Mouse (Mus musculus): ENCODE data around the gene Icos. TPM values are rescaled to one million over a fixed set of nuclear protein-coding genes. Genes with fewer than 3 reads are reported as not detected.

Icos gene
- total RNA-seq, 1 experiment from 2014 or later = 6.3 TPM

- no peak for ATAC-seq (replicated peaks in 1 of 2; ENCODE audit: insufficient read depth in 1 of 2, low FRiP score in 2 of 2, low TSS enrichment in 1 of 2, low read depth in 1 of 2, poor library complexity in 2 of 2, severe bottlenecking in 2 of 2)
Observed at GRCm38 (mm10) chr1:60956196-60956595, 21.5 kb upstream of the Icos start.

GRCm38 (mm10) chr1:60958287-60958686 lies 19.4 kb upstream of the Icos start:
- ATAC-seq (replicated peaks in 1 of 2; ENCODE audit: insufficient read depth in 1 of 2, low FRiP score in 2 of 2, low TSS enrichment in 1 of 2, low read depth in 1 of 2, poor library complexity in 2 of 2, severe bottlenecking in 2 of 2) = no peak

- ATAC-seq (replicated peaks in 1 of 2; ENCODE audit: insufficient read depth in 1 of 2, low FRiP score in 2 of 2, low TSS enrichment in 1 of 2, low read depth in 1 of 2, poor library complexity in 2 of 2, severe bottlenecking in 2 of 2) = no peak
Observed at GRCm38 (mm10) chr1:60959246-60959645, 18.5 kb upstream of the Icos start.

GRCm38 (mm10) chr1:60960451-60960850 lies 17.3 kb upstream of the Icos start:
- peak; percentile 39 to 46; a peak in 3 of 4 replicates for ATAC-seq (replicated peaks in 1 of 2; ENCODE audit: insufficient read depth in 1 of 2, low FRiP score in 2 of 2, low TSS enrichment in 1 of 2, low read depth in 1 of 2, poor library complexity in 2 of 2, severe bottlenecking in 2 of 2)

- peak; percentile 75 to 76; a peak in 3 of 4 replicates for ATAC-seq (replicated peaks in 1 of 2; ENCODE audit: insufficient read depth in 1 of 2, low FRiP score in 2 of 2, low TSS enrichment in 1 of 2, low read depth in 1 of 2, poor library complexity in 2 of 2, severe bottlenecking in 2 of 2)
Observed at GRCm38 (mm10) chr1:60961080-60961479, 16.6 kb upstream of the Icos start.

- ATAC-seq (replicated peaks in 1 of 2; ENCODE audit: insufficient read depth in 1 of 2, low FRiP score in 2 of 2, low TSS enrichment in 1 of 2, low read depth in 1 of 2, poor library complexity in 2 of 2, severe bottlenecking in 2 of 2) = no peak
Observed at GRCm38 (mm10) chr1:60962095-60962494, 15.6 kb upstream of the Icos start.

GRCm38 (mm10) chr1:60967521-60967920 lies 10.2 kb upstream of the Icos start:
- ATAC-seq (replicated peaks in 1 of 2; ENCODE audit: insufficient read depth in 1 of 2, low FRiP score in 2 of 2, low TSS enrichment in 1 of 2, low read depth in 1 of 2, poor library complexity in 2 of 2, severe bottlenecking in 2 of 2) = no peak

GRCm38 (mm10) chr1:60970846-60971245 lies 6.9 kb upstream of the Icos start:
- ATAC-seq (replicated peaks in 1 of 2; ENCODE audit: insufficient read depth in 1 of 2, low FRiP score in 2 of 2, low TSS enrichment in 1 of 2, low read depth in 1 of 2, poor library complexity in 2 of 2, severe bottlenecking in 2 of 2) = no peak

- ATAC-seq (replicated peaks in 1 of 2; ENCODE audit: insufficient read depth in 1 of 2, low FRiP score in 2 of 2, low TSS enrichment in 1 of 2, low read depth in 1 of 2, poor library complexity in 2 of 2, severe bottlenecking in 2 of 2) = no peak
Observed at GRCm38 (mm10) chr1:60974221-60974620, 3.5 kb upstream of the Icos start.

- ATAC-seq (replicated peaks in 1 of 2; ENCODE audit: insufficient read depth in 1 of 2, low FRiP score in 2 of 2, low TSS enrichment in 1 of 2, low read depth in 1 of 2, poor library complexity in 2 of 2, severe bottlenecking in 2 of 2) = no peak
Observed at GRCm38 (mm10) chr1:60975646-60976294, 2.0 kb upstream of the Icos start.

GRCm38 (mm10) chr1:60979126-60979842 lies 1.6 kb downstream of the Icos start:
- ATAC-seq (replicated peaks in 1 of 2; ENCODE audit: insufficient read depth in 1 of 2, low FRiP score in 2 of 2, low TSS enrichment in 1 of 2, low read depth in 1 of 2, poor library complexity in 2 of 2, severe bottlenecking in 2 of 2) = no peak

- no peak for ATAC-seq (replicated peaks in 1 of 2; ENCODE audit: insufficient read depth in 1 of 2, low FRiP score in 2 of 2, low TSS enrichment in 1 of 2, low read depth in 1 of 2, poor library complexity in 2 of 2, severe bottlenecking in 2 of 2)
Observed at GRCm38 (mm10) chr1:60979843-60980235, 2.1 kb downstream of the Icos start.

GRCm38 (mm10) chr1:60985075-60985474 lies 7.3 kb downstream of the Icos start:
- no peak for ATAC-seq (replicated peaks in 1 of 2; ENCODE audit: insufficient read depth in 1 of 2, low FRiP score in 2 of 2, low TSS enrichment in 1 of 2, low read depth in 1 of 2, poor library complexity in 2 of 2, severe bottlenecking in 2 of 2)

GRCm38 (mm10) chr1:60986141-60986540 lies 8.4 kb downstream of the Icos start:
- ATAC-seq (replicated peaks in 1 of 2; ENCODE audit: insufficient read depth in 1 of 2, low FRiP score in 2 of 2, low TSS enrichment in 1 of 2, low read depth in 1 of 2, poor library complexity in 2 of 2, severe bottlenecking in 2 of 2) = no peak

GRCm38 (mm10) chr1:60989086-60989485 lies 11.4 kb downstream of the Icos start:
- no peak for ATAC-seq (replicated peaks in 1 of 2; ENCODE audit: insufficient read depth in 1 of 2, low FRiP score in 2 of 2, low TSS enrichment in 1 of 2, low read depth in 1 of 2, poor library complexity in 2 of 2, severe bottlenecking in 2 of 2)

- no peak for ATAC-seq (replicated peaks in 1 of 2; ENCODE audit: insufficient read depth in 1 of 2, low FRiP score in 2 of 2, low TSS enrichment in 1 of 2, low read depth in 1 of 2, poor library complexity in 2 of 2, severe bottlenecking in 2 of 2)
Observed at GRCm38 (mm10) chr1:60990305-60990704, 12.6 kb downstream of the Icos start.

GRCm38 (mm10) chr1:60998008-60998557 lies 20.4 kb downstream of the Icos start:
- ATAC-seq (replicated peaks in 1 of 2; ENCODE audit: insufficient read depth in 1 of 2, low FRiP score in 2 of 2, low TSS enrichment in 1 of 2, low read depth in 1 of 2, poor library complexity in 2 of 2, severe bottlenecking in 2 of 2) = no peak

GRCm38 (mm10) chr1:60998689-60999088 lies 21.0 kb downstream of the Icos start:
- ATAC-seq (replicated peaks in 1 of 2; ENCODE audit: insufficient read depth in 1 of 2, low FRiP score in 2 of 2, low TSS enrichment in 1 of 2, low read depth in 1 of 2, poor library complexity in 2 of 2, severe bottlenecking in 2 of 2) = no peak
